Comparison of ENCODE assay signal across 5 mouse cellular contexts in the genomic region with DNA sequence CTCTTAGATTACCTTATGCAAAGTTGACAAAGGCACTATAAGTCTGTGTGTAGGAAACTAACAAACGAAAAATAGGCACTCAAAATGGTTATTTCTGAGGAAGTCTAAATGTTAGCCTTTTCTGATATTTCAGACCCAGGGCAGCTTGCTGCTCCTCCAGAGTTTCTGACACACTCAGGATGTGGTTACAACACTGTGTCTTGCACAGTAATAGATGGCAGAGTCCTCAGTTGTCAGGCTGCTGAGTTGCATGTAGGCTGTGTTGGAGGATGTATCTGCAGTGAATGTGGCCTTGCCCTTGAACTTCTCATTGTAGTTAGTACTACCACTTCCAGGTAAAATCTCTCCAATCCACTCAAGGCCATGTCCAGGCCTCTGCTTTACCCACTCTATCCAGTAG.
"Had no signal": no experiment of that assay in that cellular context is flagged by ENCODE, and none has a peak within 500 bp of the region (broad histone marks: within the 10 kb centered on the region; RNA-seq: fewer than 3 reads in every experiment).

No protein-coding gene starts in this region.

- DNase-seq: kidney, adult 18-20 months; kidney, postnatal 14 days; left cerebral cortex, postnatal 4 days; lung, adult 18-20 months; midbrain, embryonic 14.5 days had no signal
